Mouse (Mus musculus) liver, postnatal 0 days (tissue): ENCODE data around the gene Dstn.

Source experiments
- CTCF ChIP-seq: sonication (generic); IDR thresholded peaks from 2 replicates; pipeline ENCODE4 v1.5.1; 2016; ENCODE audit warnings: antibody characterized with exemption, low read depth
- EP300 ChIP-seq: IDR thresholded peaks from 2 replicates; pipeline ENCODE4 v1.6.1; 2016; ENCODE audit warnings: antibody characterized with exemption, low read depth, mild to moderate bottlenecking

GRCm38 (mm10) chr2:143949217-143949616 is 34.1 kb downstream of the Dstn start:
- no peak for TF ChIP-seq CTCF
- TF ChIP-seq EP300, result no peak
